Mouse (Mus musculus): ENCODE data around the gene Wdr91. TPM values are rescaled to one million over a fixed set of nuclear protein-coding genes. Genes with fewer than 3 reads are reported as not detected.

The Wdr91 gene
- polyA plus RNA-seq, 1 experiment: 12.9 TPM

DNA sequence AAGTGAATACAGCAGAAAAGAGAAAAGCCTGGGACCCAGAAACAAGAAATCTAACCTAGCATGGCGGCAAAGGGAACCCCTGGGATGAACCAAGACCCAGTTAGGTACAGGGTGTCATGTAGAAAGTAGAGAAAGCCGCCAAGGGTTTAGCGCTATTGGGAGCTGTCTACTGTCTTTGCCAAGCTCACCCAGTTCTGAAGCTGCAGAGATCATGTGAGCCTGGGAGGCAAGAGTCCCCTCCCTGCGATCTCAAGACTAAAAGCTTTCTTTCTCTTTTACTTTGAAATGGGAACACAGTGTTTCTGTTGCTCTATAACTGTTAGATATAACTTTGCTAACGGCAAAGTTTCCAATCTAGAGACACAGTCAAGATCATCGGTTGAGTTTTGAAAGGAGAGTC is 48.3 kb downstream of the Wdr91 start:
- Histone ChIP-seq H3ac (ENCODE audit: control insufficient read depth, insufficient read length) (no peak overlapping the region), H3K4me2 (ENCODE audit: low read depth) (peak overlapping the region; percentile 83), H3K36me3 (ENCODE audit: control insufficient read depth, insufficient read depth) (no peaks in the 10 kb centered on the region), H3K27me3 (ENCODE audit: control insufficient read depth, insufficient read depth, insufficient read length) (no peaks in the 10 kb centered on the region), H3K4me3 (peak overlapping the region; percentile 29), H3K79me2 (ENCODE audit: control insufficient read depth, insufficient read depth) (no peaks in the 10 kb centered on the region)
- TF ChIP-seq SRF (IDR thresholded peaks at IDR 0.05; ENCODE audit: control insufficient read depth, insufficient read length, low read depth) (no peak), POLR2AphosphoS2 (IDR thresholded peaks at IDR 0.05; ENCODE audit: insufficient read length, low read depth) (no peak), CEBPB (IDR thresholded peaks at IDR 0.05; ENCODE audit: insufficient read depth, poor library complexity, severe bottlenecking) (no peak), REST (IDR thresholded peaks at IDR 0.05; ENCODE audit: insufficient read depth, insufficient read length) (no peak), MAX (IDR thresholded peaks at IDR 0.05; ENCODE audit: low read depth) (no peak), TCF3 (IDR thresholded peaks at IDR 0.05; ENCODE audit: insufficient read length, low read depth) (no peak)

DNA sequence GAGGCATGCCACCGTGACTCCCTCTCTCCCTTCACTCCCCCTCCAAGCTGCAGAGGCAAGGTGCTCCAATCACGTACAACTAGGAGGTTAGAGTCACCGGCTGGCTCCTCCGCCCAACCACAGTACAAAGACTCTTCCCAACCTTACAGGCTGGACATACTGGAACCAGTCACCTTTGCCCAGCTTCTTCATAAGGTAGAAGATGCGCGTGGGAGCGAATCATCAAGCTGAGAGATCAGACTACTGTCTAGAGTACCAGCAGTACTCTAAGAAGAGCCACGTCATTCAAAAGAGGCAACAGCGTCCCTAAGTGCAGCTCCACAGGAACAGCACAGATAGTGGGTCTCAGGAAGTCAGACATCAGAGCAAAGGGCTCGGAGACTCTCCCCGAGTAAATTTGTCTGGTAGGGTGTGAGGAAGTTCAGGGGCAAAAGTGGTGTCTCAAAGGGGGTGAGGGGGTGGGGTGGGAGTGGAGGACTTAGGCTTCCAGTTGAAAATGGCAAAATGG is 49.1 kb downstream of the Wdr91 start:
- Histone ChIP-seq H3K4me3 (peak overlapping the region; percentile 29), H3K27me3 (ENCODE audit: control insufficient read depth, insufficient read depth, insufficient read length) (no peaks in the 10 kb centered on the region), H3ac (ENCODE audit: control insufficient read depth, insufficient read length) (no peak overlapping the region), H3K36me3 (ENCODE audit: control insufficient read depth, insufficient read depth) (no peaks in the 10 kb centered on the region), H3K79me2 (ENCODE audit: control insufficient read depth, insufficient read depth) (no peaks in the 10 kb centered on the region), H3K4me2 (ENCODE audit: low read depth) (peak overlapping the region; percentile 83)
- TF ChIP-seq POLR2AphosphoS2 (IDR thresholded peaks at IDR 0.05; ENCODE audit: insufficient read length, low read depth) (no peak), TCF12 (IDR thresholded peaks at IDR 0.05; ENCODE audit: insufficient read depth, poor library complexity, severe bottlenecking) (no peak)

DNA sequence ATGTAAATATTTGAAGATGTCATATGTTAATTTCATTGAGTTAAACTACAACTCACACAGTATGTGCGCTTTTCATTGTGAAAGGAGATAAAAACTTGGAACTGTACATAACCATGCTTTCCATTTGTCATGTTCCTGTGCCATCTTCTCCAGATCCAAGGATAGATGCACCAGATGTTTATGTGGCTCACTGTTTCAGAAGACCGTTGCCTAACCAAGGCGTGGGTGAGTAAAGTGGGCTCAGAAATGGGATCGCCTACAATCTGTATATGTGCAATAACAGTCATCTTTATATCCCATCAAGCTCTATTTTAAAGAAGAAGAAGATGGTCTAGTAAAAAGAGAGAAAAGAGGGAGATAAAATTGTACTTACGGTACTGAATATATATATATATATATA is 78.3 kb downstream of the Wdr91 start:
- Histone ChIP-seq H3K79me2 (ENCODE audit: control insufficient read depth, insufficient read depth) (no peaks in the 10 kb centered on the region), H3ac (ENCODE audit: control insufficient read depth, insufficient read length) (no peak overlapping the region), H3K4me2 (ENCODE audit: low read depth) (no peak overlapping the region), H3K4me3 (no peak overlapping the region), H3K27me3 (ENCODE audit: control insufficient read depth, insufficient read depth, insufficient read length) (no peaks in the 10 kb centered on the region), H3K36me3 (ENCODE audit: control insufficient read depth, insufficient read depth) (no peaks in the 10 kb centered on the region)
- TF ChIP-seq MAX (IDR thresholded peaks at IDR 0.05; ENCODE audit: low read depth): no peak
- no peak for TF ChIP-seq MYOG (IDR thresholded peaks at IDR 0.05; ENCODE audit: control insufficient read depth in 1 of 3, insufficient read depth in 1 of 3, insufficient read length in 2 of 3, low read depth in 2 of 3)
- TF ChIP-seq REST (IDR thresholded peaks at IDR 0.05; ENCODE audit: insufficient read depth, insufficient read length): no peak
- TF ChIP-seq TCF12 (IDR thresholded peaks at IDR 0.05; ENCODE audit: insufficient read depth, poor library complexity, severe bottlenecking): no peak
- no peak for TF ChIP-seq MYOD1 (IDR thresholded peaks at IDR 0.05; ENCODE audit: control insufficient read depth in 1 of 3, insufficient read length in 2 of 3, low read depth in 2 of 3)
- TF ChIP-seq SRF (IDR thresholded peaks at IDR 0.05; ENCODE audit: control insufficient read depth, insufficient read length, low read depth): no peak
- TF ChIP-seq CEBPB (IDR thresholded peaks at IDR 0.05; ENCODE audit: insufficient read depth, poor library complexity, severe bottlenecking): no peak
- TF ChIP-seq E2F4 (IDR thresholded peaks at IDR 0.05; ENCODE audit: insufficient read depth): no peak
- TF ChIP-seq TCF3 (IDR thresholded peaks at IDR 0.05; ENCODE audit: insufficient read length, low read depth): no peak
- TF ChIP-seq POLR2A (IDR thresholded peaks at IDR 0.05; ENCODE audit: insufficient read length, low read depth): no peak
- no peak for TF ChIP-seq USF1 (IDR thresholded peaks at IDR 0.05; ENCODE audit: low read depth)
- no peak for TF ChIP-seq POLR2AphosphoS2 (IDR thresholded peaks at IDR 0.05; ENCODE audit: insufficient read length, low read depth)

Other genes starting within 250 kb of the Wdr91 start
- 3.6 TPM for gene Agbl3, start 130.4 kb downstream of the Wdr91 start, polyA plus RNA-seq (2012; fragmentation: generic; extraction: Trizol)
- gene Tmem140, start 47.7 kb downstream of the Wdr91 start, polyA plus RNA-seq (2012; fragmentation: generic; extraction: Trizol): 12.0 TPM
- gene Cyren, start 32.8 kb downstream of the Wdr91 start, polyA plus RNA-seq (2012; fragmentation: generic; extraction: Trizol): 8.0 TPM
- gene Stra8, start 9.3 kb upstream of the Wdr91 start, polyA plus RNA-seq (2012; fragmentation: generic; extraction: Trizol): not detected
- 0.07 TPM for gene Slc23a4, start 77.5 kb upstream of the Wdr91 start, polyA plus RNA-seq (2012; fragmentation: generic; extraction: Trizol)
- 7.9 TPM for gene Cnot4, start 222.8 kb upstream of the Wdr91 start, polyA plus RNA-seq (2012; fragmentation: generic; extraction: Trizol)

Measured in myocyte (in vitro differentiated cells).